Mouse (Mus musculus) megakaryocyte, embryonic 14.5 days (primary cell): Measurements from ENCODE around the gene Btg4.

ENCODE experiments used
- FLI1 ChIP-seq: IDR thresholded peaks from 2 replicates; pipeline ENCODE4 v1.6.1; 2012; ENCODE audit warnings: low read length, inconsistent platforms, mixed read lengths
- GATA1 ChIP-seq: IDR thresholded peaks from 3 replicates; pipeline ENCODE4 v1.6.1; 2012; ENCODE audit warnings: mixed read lengths, low read length, inconsistent platforms, borderline replicate concordance

DNA sequence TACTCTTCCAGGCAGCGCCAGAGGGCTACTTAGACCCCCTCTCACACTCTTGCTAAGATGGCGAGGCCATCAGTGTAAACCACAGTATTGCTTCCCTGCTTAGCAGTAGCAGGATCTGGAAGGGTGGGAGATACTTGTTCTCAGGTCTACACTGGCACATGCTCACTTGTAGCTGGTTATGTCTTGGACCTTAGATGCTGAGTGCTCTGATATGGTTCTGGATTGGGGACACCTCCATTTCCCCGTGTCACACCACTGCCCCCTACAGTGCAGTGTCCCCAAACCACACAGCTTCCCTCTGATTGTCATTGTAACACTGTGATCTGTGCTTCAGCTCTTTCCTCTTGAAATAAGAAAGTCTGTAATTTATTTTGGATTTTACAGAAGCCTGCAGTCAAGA is 76.3 kb downstream of the Btg4 start:
- TF ChIP-seq GATA1 (no peak), FLI1 (no peak)
